Comparison of ENCODE assay signal across 29 mouse cellular contexts in the genomic region with DNA sequence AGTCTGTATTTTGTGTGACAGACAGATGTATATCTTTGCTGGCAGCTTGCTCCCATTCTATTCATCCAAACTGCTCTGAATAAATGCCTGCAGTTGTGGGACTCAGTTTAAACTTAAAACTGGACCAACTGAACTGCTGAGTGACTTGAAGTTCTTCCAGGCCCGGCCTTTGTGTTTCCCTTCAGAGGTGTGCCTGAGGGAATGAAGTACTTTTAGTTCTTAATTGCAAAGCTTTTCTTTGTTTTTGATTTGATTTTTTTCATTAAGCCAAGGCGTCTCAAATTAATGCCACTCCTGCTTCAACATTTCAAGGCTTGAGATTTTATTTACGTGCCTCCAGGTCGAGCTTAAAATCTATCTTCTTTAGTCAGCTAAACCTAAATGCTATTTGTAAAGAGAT.
"Had no signal": no experiment of that assay in that cellular context is flagged by ENCODE, and none has a peak within 500 bp of the region (broad histone marks: within the 10 kb centered on the region; RNA-seq: fewer than 3 reads in every experiment).

No protein-coding gene starts in this region.

- ATAC-seq: forebrain, embryonic 13.5 days; forebrain, embryonic 14.5 days; forebrain, embryonic 15.5 days; forebrain, embryonic 16.5 days; forebrain, postnatal 0 days had no signal

- H3K4me3 ChIP-seq: embryonic facial prominence, embryonic 10.5 days; embryonic facial prominence, embryonic 12.5 days; embryonic facial prominence, embryonic 13.5 days; embryonic facial prominence, embryonic 15.5 days; erythroblast, embryonic 14.5 days; forebrain, embryonic 10.5 days; forebrain, embryonic 12.5 days; forebrain, embryonic 13.5 days; forebrain, embryonic 15.5 days; gastrocnemius, adult 2 months; heart, adult 2 months had no signal

- H3K36me3 ChIP-seq: embryonic facial prominence, embryonic 10.5 days; embryonic facial prominence, embryonic 12.5 days; embryonic facial prominence, embryonic 13.5 days; embryonic facial prominence, embryonic 15.5 days; forebrain, embryonic 10.5 days; forebrain, embryonic 12.5 days; forebrain, embryonic 15.5 days had no signal

- H3K27ac ChIP-seq: embryonic facial prominence, embryonic 10.5 days; embryonic facial prominence, embryonic 12.5 days; embryonic facial prominence, embryonic 13.5 days; embryonic facial prominence, embryonic 15.5 days; forebrain, embryonic 10.5 days; forebrain, embryonic 12.5 days; forebrain, embryonic 13.5 days; forebrain, embryonic 15.5 days; gastrocnemius, adult 2 months; heart, adult 2 months had no signal

- H3K4me2 ChIP-seq: embryonic facial prominence, embryonic 12.5 days; embryonic facial prominence, embryonic 13.5 days; embryonic facial prominence, embryonic 15.5 days; forebrain, embryonic 12.5 days; forebrain, embryonic 13.5 days; forebrain, embryonic 15.5 days had no signal

- H3K9ac ChIP-seq: embryonic facial prominence, embryonic 12.5 days; embryonic facial prominence, embryonic 13.5 days; embryonic facial prominence, embryonic 15.5 days; forebrain, embryonic 12.5 days; forebrain, embryonic 13.5 days; forebrain, embryonic 15.5 days; forebrain, postnatal 0 days had no signal

- H3K4me1 ChIP-seq: embryonic facial prominence, embryonic 12.5 days; embryonic facial prominence, embryonic 15.5 days; forebrain, embryonic 10.5 days; forebrain, embryonic 12.5 days; forebrain, embryonic 13.5 days; forebrain, embryonic 15.5 days had no signal

- H3K27me3 ChIP-seq: embryonic facial prominence, embryonic 12.5 days; embryonic facial prominence, embryonic 13.5 days; embryonic facial prominence, embryonic 15.5 days; forebrain, embryonic 12.5 days; forebrain, embryonic 13.5 days; forebrain, embryonic 15.5 days had no signal

- DNase-seq: cerebellum, adult 2 months; cerebellum, adult 8-10 months; cerebellum, adult 9-10 months; cerebellum, adult 9-11 months; cerebellum, postnatal 10 days; cerebellum, postnatal 14 days; cerebellum, postnatal 25 days; cerebellum, postnatal 36 days; embryo, embryonic 11 days; forebrain, postnatal 0 days; gastrocnemius, adult 2 months; gastrocnemius, postnatal 10 days; gastrocnemius, postnatal 14 days; gastrocnemius, postnatal 25 days; gastrocnemius, postnatal 36 days; heart, adult 11 months; heart, adult 18-20 months; heart, adult 2 months had no signal

- H3K9me3 ChIP-seq: embryonic facial prominence, embryonic 10.5 days; embryonic facial prominence, embryonic 12.5 days; embryonic facial prominence, embryonic 13.5 days; embryonic facial prominence, embryonic 15.5 days; forebrain, embryonic 10.5 days; forebrain, embryonic 12.5 days; forebrain, embryonic 13.5 days; forebrain, embryonic 15.5 days had no signal
